In genomic region chr2:102038229-102038894, GRCm38 (mm10) we compare ENCODE assay signal across 9 mouse cellular contexts.
DNase-seq lines count a peak whose midpoint lies in the region; ATAC-seq lines count a peak whose summit lies in the region.
"Had no signal": no experiment of that assay in that cellular context is flagged by ENCODE, and none has a peak within 500 bp of the region (broad histone marks: within the 10 kb centered on the region; RNA-seq: fewer than 3 reads in every experiment).

No protein-coding gene starts in this region.

- peak; percentile 44 to 57 for DNase-seq in kidney, adult 8-10 months
- DNase-seq in brain, adult 2 months (ENCODE audit: low read depth, low spot score) = peak; percentile 97
- peak; percentile 55 to 65 for DNase-seq in frontal cortex, postnatal 10 days (ENCODE audit: low spot score in 2 of 2)
- DNase-seq in kidney, postnatal 14 days = peak; percentile 22
- no peak for DNase-seq in midbrain, embryonic 10.5 days (ENCODE audit: low spot score)
- no peak for DNase-seq in spleen, postnatal 4 days (ENCODE audit: low spot score in 2 of 2)

- ATAC-seq in kidney, embryonic 15.5 days (replicated peaks; ENCODE audit: low FRiP score) = no peak
- ATAC-seq in stomach, embryonic 15.5 days (ENCODE audit: insufficient read depth, low FRiP score, low read depth) = peak; percentile 52; the same call in 1 of the 2 replicates

- no peaks in the 10 kb centered on the region for H3K36me3 ChIP-seq in kidney, embryonic 15.5 days
- H3K36me3 ChIP-seq in midbrain, embryonic 10.5 days = 0 out of 2 replicates have a peak, but pooled peaks cover 7% of the 10 kb centered on the region
- H3K36me3 ChIP-seq in stomach, embryonic 15.5 days = no peaks in the 10 kb centered on the region
- H3K36me3 ChIP-seq: G1E had no signal

- no peaks in the 10 kb centered on the region for H3K27me3 ChIP-seq in kidney, embryonic 15.5 days
- H3K27me3 ChIP-seq in midbrain, embryonic 10.5 days (ENCODE audit: low read depth, poor library complexity, severe bottlenecking) = no peaks in the 10 kb centered on the region
- no peaks in the 10 kb centered on the region for H3K27me3 ChIP-seq in stomach, embryonic 15.5 days (replicated peaks)

- no peak overlapping the region for H3K4me3 ChIP-seq in kidney, embryonic 15.5 days (replicated peaks)
- H3K4me3 ChIP-seq in midbrain, embryonic 10.5 days = no peak overlapping the region
- H3K4me3 ChIP-seq in stomach, embryonic 15.5 days (replicated peaks) = no peak overlapping the region

- H3K27ac ChIP-seq in kidney, embryonic 15.5 days = no peak overlapping the region
- peak overlapping the region; percentile 58 for H3K27ac ChIP-seq in midbrain, embryonic 10.5 days (replicated peaks)
- H3K27ac ChIP-seq in stomach, embryonic 15.5 days = no peak overlapping the region

- no peak overlapping the region for H3K9ac ChIP-seq in kidney, embryonic 15.5 days
- no peak overlapping the region for H3K9ac ChIP-seq in stomach, embryonic 15.5 days

- H3K9me3 ChIP-seq in kidney, embryonic 15.5 days (replicated peaks) = no peaks in the 10 kb centered on the region
- H3K9me3 ChIP-seq in midbrain, embryonic 10.5 days (replicated peaks) = no peaks in the 10 kb centered on the region
- H3K9me3 ChIP-seq in stomach, embryonic 15.5 days = no peaks in the 10 kb centered on the region
- H3K9me3 ChIP-seq: G1E had no signal

- H3K4me1 ChIP-seq in kidney, embryonic 15.5 days = peaks cover 42% of the 10 kb centered on the region
- peaks cover 39% of the 10 kb centered on the region for H3K4me1 ChIP-seq in midbrain, embryonic 10.5 days
- peaks cover 16% of the 10 kb centered on the region for H3K4me1 ChIP-seq in stomach, embryonic 15.5 days

- WGBS in kidney, embryonic 15.5 days = 30% methylated on average over 10 of the region's 10 CpGs
- WGBS in midbrain, embryonic 10.5 days = 71% methylated on average over 10 of the region's 10 CpGs
- WGBS in stomach, embryonic 15.5 days = 40% methylated on average over 10 of the region's 10 CpGs

- no peak overlapping the region for H3K4me2 ChIP-seq in kidney, embryonic 15.5 days
- H3K4me2 ChIP-seq in stomach, embryonic 15.5 days = no peak overlapping the region

Comparison
In these comparisons a context has a peak if more than half of its experiments do, and no peak if none do; other contexts are left out.
1. DNase-seq: peak in kidney, adult 8-10 months (2 of 2), brain, adult 2 months (single experiment), frontal cortex, postnatal 10 days (2 of 2) and kidney, postnatal 14 days (single experiment); none in midbrain, embryonic 10.5 days (single experiment) and spleen, postnatal 4 days (0 of 2).